Mouse (Mus musculus) spleen, postnatal 4 days (tissue): ENCODE results near the gene Cry1.
A peak's percentile ranks its signal among the peaks of the same experiment; 100 is the strongest.

ENCODE experiments used
- DNase-seq, 2 experiments: peaks; one replicate each; pipeline ENCODE4 v3.0.0; 2022; ENCODE audit warnings: low spot score in 2 of 2

Gene Cry1

GRCm38 (mm10) chr10:85184964-85185608, at the start of gene Cry1:
TSS of gene Cry1 (minus strand) at chr10:85185064.
- peak; percentile 89 to 93 for DNase-seq

GRCm38 (mm10) chr10:85221771-85222050, 36.8 kb upstream of the Cry1 start:
- DNase-seq: no peak

DNA sequence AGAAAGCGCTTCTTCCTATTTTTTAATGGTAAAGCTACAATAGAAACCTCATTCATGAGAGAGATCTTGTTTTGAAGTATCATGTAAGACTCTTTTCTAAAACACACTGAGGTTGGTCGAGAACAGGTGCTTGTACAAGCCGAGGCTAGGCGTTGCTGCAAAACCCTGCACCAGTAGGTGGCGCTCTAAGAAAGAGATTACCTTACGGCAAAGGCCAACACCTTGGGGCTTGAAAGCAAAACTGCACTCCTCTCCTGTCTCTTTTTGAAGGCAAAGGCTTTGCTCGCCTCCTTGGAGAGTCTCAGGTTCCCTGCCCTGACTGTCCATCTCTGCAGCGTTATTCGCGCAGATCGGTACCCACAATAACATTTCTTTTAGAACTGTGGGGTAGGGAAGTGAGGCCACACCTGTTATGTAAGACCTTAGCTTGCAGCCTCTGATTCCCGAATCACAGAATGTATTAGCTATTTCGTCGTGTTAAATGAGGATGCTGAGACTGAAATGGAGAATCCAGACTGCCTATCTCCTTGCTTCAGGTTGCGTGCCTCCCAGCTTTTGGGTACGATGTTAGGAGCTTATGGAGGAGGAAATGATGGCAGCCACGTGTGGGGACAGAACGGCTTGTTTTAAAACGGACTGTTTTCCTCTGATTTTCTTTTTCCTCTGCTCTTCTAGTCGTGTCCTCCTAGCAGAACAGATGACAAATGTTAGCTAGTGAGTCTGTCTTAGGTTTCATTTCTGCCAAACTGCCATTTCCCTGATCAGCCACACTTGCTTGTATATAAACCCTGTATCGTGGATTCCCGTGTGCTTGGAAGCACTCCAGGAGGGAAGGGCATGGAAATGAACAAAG, 36.3 kb upstream of the Cry1 start:
- peak; percentile 64 to 90 for DNase-seq

- no peak for DNase-seq
These were observed 30.0 kb upstream of the Cry1 start for GRCm38 (mm10) chr10:85214847-85215246.

- no peak for DNase-seq
These were observed 26.8 kb upstream of the Cry1 start for GRCm38 (mm10) chr10:85211673-85212072.

DNA sequence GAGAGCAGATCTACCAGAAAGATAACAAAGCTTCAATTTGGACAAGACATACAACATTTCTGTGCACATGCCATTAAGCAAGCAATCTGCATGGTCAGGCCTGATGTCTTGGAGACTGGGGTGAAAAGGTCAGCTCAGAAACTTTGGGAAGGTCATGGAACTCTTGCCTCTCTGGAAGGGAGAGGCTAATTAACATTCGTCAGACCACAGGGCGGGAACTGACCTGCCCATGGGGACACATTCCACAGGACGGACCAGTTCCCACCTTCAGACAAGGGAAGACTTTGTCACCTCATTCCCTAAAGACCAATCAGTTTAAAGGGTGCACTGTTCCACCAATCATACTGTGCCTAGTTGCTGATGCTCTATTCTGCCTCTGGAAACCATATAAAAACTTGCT, 25.3 kb upstream of the Cry1 start:
- DNase-seq: no peak

DNA sequence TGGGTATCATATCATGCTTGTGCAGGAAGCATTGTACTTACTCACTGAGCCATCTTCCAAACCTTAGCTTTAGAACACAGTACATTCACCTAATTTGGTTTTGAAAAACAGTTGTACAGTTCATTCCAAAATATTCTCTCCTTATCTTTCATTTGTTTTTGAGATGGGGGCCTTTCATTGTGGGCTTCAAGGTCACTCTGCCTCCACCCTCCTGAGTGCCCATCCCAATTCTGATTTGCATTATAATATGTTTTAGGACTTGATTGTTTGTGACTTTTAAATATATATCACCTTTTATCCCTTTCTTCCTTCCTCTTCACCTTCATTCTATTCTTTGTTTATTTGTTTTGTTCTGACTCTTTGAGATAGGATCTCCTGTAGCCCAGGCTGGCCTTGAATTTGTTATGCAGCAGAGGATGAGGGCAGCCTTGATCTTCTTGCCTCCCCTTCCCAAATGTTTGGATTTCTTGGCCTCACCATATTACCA, 24.3 kb upstream of the Cry1 start:
- no peak for DNase-seq

DNA sequence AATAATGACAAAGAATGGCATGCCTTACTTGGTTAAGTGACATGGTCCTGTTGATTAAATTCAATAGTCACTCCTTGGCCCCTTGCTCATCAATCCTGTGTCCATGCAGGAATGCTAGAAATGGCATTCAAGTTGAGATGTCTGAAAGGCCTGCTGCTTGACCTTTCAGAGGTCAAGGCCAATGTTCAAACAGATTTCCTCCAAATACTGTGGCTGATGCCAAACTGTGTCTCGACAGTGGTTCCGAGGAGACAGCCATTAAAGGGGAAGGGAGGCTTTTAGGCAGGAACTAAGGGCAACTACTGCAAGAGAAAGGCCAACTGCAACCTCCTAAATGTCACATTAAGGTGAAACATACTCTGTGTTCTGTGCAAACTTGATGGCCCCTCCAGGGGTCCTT, 20.5 kb upstream of the Cry1 start:
- no peak for DNase-seq

- DNase-seq: no peak
These were observed 19.5 kb upstream of the Cry1 start for GRCm38 (mm10) chr10:85204255-85204855.

DNA sequence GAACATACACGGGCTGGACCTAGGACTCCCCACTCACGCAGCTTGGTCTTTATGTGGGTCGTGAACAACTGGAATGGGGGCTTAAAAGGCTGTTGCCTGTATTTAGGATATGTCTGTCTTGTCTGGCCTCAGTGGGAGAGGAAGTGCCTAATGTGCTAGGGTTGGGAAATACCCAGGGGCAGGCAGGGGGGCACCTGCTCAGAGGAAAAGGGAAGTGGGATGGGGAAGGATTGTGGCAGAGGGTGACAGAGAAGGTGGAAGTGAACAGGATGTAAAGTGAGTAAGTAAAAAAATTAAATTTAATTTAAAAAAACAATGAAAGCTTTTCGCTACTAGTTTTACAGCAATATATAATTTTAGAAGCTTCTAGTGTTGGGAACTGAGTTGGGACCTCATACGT, 9.7 kb upstream of the Cry1 start:
- DNase-seq: peak in 1 of 2 experiments; percentile 28

DNA sequence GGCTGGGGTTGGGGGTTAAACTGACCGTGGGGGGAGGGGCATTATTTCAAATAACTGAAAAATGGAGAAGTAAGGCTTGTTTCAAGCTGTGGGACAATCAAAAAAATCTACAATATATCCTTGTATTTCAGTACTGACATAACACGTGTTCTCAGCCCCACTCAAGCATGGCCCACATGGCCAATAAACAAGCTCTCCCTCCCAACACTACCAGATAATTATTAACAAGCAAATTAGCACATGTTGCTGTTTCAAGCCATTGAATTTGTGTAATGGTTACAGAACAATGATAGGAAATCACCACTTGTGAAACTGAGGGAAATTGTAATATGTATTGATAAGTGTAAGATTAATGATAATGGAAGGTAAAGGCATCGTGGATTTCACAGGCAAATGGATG, 8.5 kb upstream of the Cry1 start:
- DNase-seq: no peak

GRCm38 (mm10) chr10:85190652-85191051, 5.8 kb upstream of the Cry1 start:
- no peak for DNase-seq

DNA sequence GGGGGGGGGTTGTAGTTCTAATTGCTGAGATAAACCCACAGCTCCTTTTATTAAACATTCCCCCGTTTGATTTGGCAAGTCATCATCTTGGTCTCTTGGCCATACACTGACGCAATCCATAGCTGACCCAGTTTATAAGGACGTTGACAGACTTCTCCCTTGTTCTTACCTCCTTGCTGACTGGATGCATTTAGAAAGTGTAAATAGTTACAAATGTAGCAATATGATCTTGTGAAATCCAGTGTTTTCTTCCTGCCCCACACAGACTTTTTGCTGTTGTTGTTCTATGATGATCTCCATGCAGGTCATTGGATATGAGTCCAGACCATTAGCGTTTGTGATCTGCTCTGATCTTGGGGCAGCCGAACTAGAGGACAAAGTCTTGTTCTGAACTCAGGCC, 5.1 kb upstream of the Cry1 start:
- DNase-seq: no peak

- no peak for DNase-seq
These were observed 1.6 kb upstream of the Cry1 start for GRCm38 (mm10) chr10:85186499-85186794.

GRCm38 (mm10) chr10:85185639-85186498, 1.0 kb upstream of the Cry1 start:
- DNase-seq: no peak

- peak; percentile 43 to 73 for DNase-seq
These were observed 482 bp downstream of the Cry1 start for GRCm38 (mm10) chr10:85184201-85184963.

- no peak for DNase-seq
These were observed 1.2 kb downstream of the Cry1 start for GRCm38 (mm10) chr10:85183619-85184018.

- DNase-seq: no peak
These were observed 2.1 kb downstream of the Cry1 start for GRCm38 (mm10) chr10:85182766-85183165.

- DNase-seq: no peak
These were observed 8.2 kb downstream of the Cry1 start for GRCm38 (mm10) chr10:85176640-85177039.

DNA sequence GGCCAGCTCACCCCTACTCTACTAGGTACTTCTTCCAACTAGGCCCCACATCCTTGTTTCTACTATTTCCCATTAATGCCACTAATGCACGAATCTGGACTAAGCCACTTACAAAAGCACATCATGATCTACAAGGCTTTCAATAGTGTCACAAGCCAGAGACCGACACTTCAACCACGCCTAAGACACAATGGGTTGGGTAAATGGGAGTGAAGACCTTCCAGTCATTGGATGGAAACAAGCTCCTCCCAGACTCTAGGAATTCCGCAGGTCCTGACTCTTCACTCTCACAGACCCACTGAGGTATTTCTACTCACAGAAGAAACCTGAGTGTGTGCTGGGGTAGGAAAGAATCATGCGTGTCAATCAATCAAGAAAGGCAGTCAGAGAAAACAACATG, 19.6 kb downstream of the Cry1 start:
- DNase-seq: no peak

DNA sequence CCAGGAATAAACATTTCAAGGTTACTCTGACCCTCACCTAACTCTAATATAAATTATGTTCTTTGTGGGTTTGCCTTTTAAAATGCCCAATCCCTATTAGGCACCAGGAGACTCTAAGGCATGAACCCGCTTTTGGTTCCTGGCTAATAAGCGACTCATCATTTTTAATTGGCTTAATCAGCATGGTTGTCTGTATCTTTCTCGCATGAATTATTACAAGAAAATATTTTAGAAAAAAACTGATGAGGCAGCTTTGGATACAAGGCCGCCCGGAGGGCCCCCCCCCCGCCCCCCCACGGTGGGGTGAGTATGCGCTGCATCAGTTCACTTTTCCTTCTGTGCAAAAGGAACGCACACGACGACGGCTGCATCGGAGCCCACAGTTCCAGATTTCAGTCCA, 20.1 kb downstream of the Cry1 start:
- no peak for DNase-seq
